Mouse (Mus musculus) MEL (cell line): Measurements from ENCODE around the gene Mybpc3.

Experiments
- EP300 ChIP-seq, 2 experiments: IDR thresholded peaks; 2 replicates each; pipeline ENCODE4 v1.6.1; 2011; ENCODE audit warnings: improper control_type of control experiment in 2 of 2, low read length in 2 of 2, low read depth in 1 of 2, mild to moderate bottlenecking in 1 of 2
- GATA1 ChIP-seq: IDR thresholded peaks from 2 replicates; pipeline ENCODE4 v1.6.1; 2011; ENCODE audit warnings: low read depth, low read length, improper control_type of control experiment
- MEF2A ChIP-seq: IDR thresholded peaks from 2 replicates; pipeline ENCODE4 v1.6.1; 2014; ENCODE audit warnings: low read depth, mild to moderate bottlenecking, inconsistent platforms, low read length, improper control_type of control experiment; ENCODE audit not compliant: poor library complexity, insufficient replicate concordance, severe bottlenecking; ENCODE audit errors: extremely low read depth
- POLR2A ChIP-seq, 2 experiments: IDR thresholded peaks; 2 replicates each; pipeline ENCODE4 v1.6.1; 2011 to 2012; ENCODE audit warnings: low read length in 2 of 2, mild to moderate bottlenecking in 2 of 2, control low read depth in 1 of 2, improper control_type of control experiment in 1 of 2, low read depth in 1 of 2, moderate library complexity in 1 of 2; ENCODE audit not compliant: control insufficient read depth in 1 of 2, insufficient read depth in 1 of 2, poor library complexity in 1 of 2
- SMC3 ChIP-seq: IDR thresholded peaks from 2 replicates; pipeline ENCODE4 v1.6.1; 2011; ENCODE audit warnings: low read depth, low read length, improper control_type of control experiment

DNA sequence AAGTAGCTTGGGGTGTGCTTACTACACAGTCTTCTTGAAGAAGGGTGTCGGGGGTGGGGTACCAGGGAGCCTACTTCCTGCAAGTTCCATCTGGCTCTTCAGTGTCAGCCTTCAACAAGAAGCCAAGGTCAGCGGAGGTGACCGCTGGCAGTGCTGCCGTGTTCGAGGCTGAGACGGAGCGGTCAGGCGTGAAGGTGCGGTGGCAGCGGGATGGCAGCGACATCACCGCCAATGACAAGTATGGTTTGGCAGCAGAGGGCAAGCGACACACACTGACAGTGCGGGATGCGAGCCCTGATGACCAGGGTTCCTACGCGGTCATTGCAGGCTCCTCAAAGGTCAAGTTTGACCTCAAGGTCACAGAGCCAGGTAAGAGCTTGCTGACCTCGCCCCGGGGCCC lies 1.1 kb downstream of the Mybpc3 start:
- no peak for TF ChIP-seq GATA1
- no peak for TF ChIP-seq MEF2A
- TF ChIP-seq EP300 (IDR thresholded peaks at IDR 0.05; ENCODE audit: low read depth in 1 of 2, low read length in 2 of 2): no peak
- no peak for TF ChIP-seq POLR2A (IDR thresholded peaks at IDR 0.05; ENCODE audit: control insufficient read depth in 1 of 2, insufficient read depth in 1 of 2, low read depth in 1 of 2, low read length in 2 of 2, poor library complexity in 1 of 2)
- no peak for TF ChIP-seq SMC3
